Comparison of ENCODE assay signal across 7 mouse cellular contexts in genomic region chr7:68128271-68128674, GRCm38 (mm10).
A peak's percentile ranks its signal among the peaks of the same experiment; 100 is the strongest.
DNase-seq lines count a peak whose midpoint lies in the region; ATAC-seq and TF ChIP-seq lines count a peak whose summit lies in the region.

No protein-coding gene starts in this region.

- H3K9me3 ChIP-seq in embryonic facial prominence, embryonic 11.5 days (replicated peaks; ENCODE audit: control insufficient read depth, low read length), result no peaks in the 10 kb centered on the region
- H3K9me3 ChIP-seq in intestine, embryonic 14.5 days (ENCODE audit: control insufficient read depth, low read length), result no peaks in the 10 kb centered on the region
- H3K9me3 ChIP-seq in midbrain, embryonic 16.5 days (replicated peaks; ENCODE audit: control insufficient read depth, low read length, poor library complexity, severe bottlenecking), result no peaks in the 10 kb centered on the region

- peak overlapping the region; percentile 69 for H3K27ac ChIP-seq in testis, adult 2 months (ENCODE audit: control insufficient read depth, insufficient read depth, low read depth, low read length)
- 0 out of 2 replicates have a peak overlapping the region, but pooled peaks have one; percentile 35 for H3K27ac ChIP-seq in embryonic facial prominence, embryonic 11.5 days (replicated peaks; ENCODE audit: low read depth, low read length)
- no peak overlapping the region for H3K27ac ChIP-seq in intestine, embryonic 14.5 days (ENCODE audit: low read depth)
- H3K27ac ChIP-seq in midbrain, embryonic 16.5 days (ENCODE audit: low read length), result peak overlapping the region; percentile 97

- no peaks in the 10 kb centered on the region for H3K36me3 ChIP-seq in testis, adult 2 months (ENCODE audit: control insufficient read depth, insufficient read depth, low read length)
- H3K36me3 ChIP-seq in embryonic facial prominence, embryonic 11.5 days (replicated peaks; ENCODE audit: control insufficient read depth, insufficient read depth, low read depth, low read length), result no peaks in the 10 kb centered on the region
- H3K36me3 ChIP-seq in intestine, embryonic 14.5 days (ENCODE audit: control insufficient read depth, insufficient read depth, low read length), result no peaks in the 10 kb centered on the region
- H3K36me3 ChIP-seq in midbrain, embryonic 16.5 days (ENCODE audit: control insufficient read depth, insufficient read depth, low read length), result no peaks in the 10 kb centered on the region

- H3K27me3 ChIP-seq in testis, adult 2 months (ENCODE audit: control insufficient read depth, insufficient read depth, low read length), result no peaks in the 10 kb centered on the region
- H3K27me3 ChIP-seq in embryonic facial prominence, embryonic 11.5 days (ENCODE audit: control insufficient read depth, insufficient read depth, low read length), result no peaks in the 10 kb centered on the region
- H3K27me3 ChIP-seq in intestine, embryonic 14.5 days (replicated peaks; ENCODE audit: control insufficient read depth, insufficient read depth, low read length), result no peaks in the 10 kb centered on the region
- H3K27me3 ChIP-seq in midbrain, embryonic 16.5 days (ENCODE audit: control insufficient read depth, insufficient read depth, low read depth, low read length), result no peaks in the 10 kb centered on the region

- WGBS in embryonic facial prominence, embryonic 11.5 days, result 14% methylated on average over 7 of the region's 7 CpGs
- WGBS in intestine, embryonic 14.5 days, result 9% methylated on average over 7 of the region's 7 CpGs
- 9% methylated on average over 7 of the region's 7 CpGs for WGBS in midbrain, embryonic 16.5 days

- H3K4me2 ChIP-seq in embryonic facial prominence, embryonic 11.5 days (ENCODE audit: low read depth, low read length), result peak overlapping the region; percentile 73
- H3K4me2 ChIP-seq in intestine, embryonic 14.5 days (ENCODE audit: low read length), result peak overlapping the region; percentile 97
- peak overlapping the region; percentile 70 for H3K4me2 ChIP-seq in midbrain, embryonic 16.5 days (ENCODE audit: low read length)

- no peak for ATAC-seq in embryonic facial prominence, embryonic 11.5 days (replicated peaks; ENCODE audit: insufficient number of reproducible peaks, low FRiP score, low TSS enrichment, low read depth)
- no peak for ATAC-seq in intestine, embryonic 14.5 days (replicated peaks; ENCODE audit: low FRiP score, low TSS enrichment, low read depth)
- ATAC-seq in midbrain, embryonic 16.5 days, result peak; percentile 20; the same call in 1 of the 2 replicates
- no peak for ATAC-seq in inflammation-experienced regulatory T-cells, adult 6 months

- no peak for TF ChIP-seq CTCF in testis, adult 2 months (IDR thresholded peaks at IDR 0.05; ENCODE audit: control insufficient read depth, insufficient read depth, insufficient replicate concordance, low read depth, low read length)

- no peak for TF ChIP-seq POLR2A in testis, adult 2 months (IDR thresholded peaks at IDR 0.05; ENCODE audit: control insufficient read depth, low read depth, low read length)

- no peak overlapping the region for H3K4me3 ChIP-seq in testis, adult 2 months (ENCODE audit: control insufficient read depth, low read depth, low read length)
- no peak overlapping the region; the same call in 1 of the 2 replicates for H3K4me3 ChIP-seq in embryonic facial prominence, embryonic 11.5 days (ENCODE audit: low read depth, low read length)
- H3K4me3 ChIP-seq in intestine, embryonic 14.5 days (ENCODE audit: low read depth, low read length), result peak overlapping the region; percentile 62
- H3K4me3 ChIP-seq in midbrain, embryonic 16.5 days (ENCODE audit: low read depth, low read length), result peak overlapping the region; percentile 55

- peaks cover 8% of the 10 kb centered on the region for H3K4me1 ChIP-seq in testis, adult 2 months (ENCODE audit: control insufficient read depth, insufficient read depth, low read length)
- H3K4me1 ChIP-seq in embryonic facial prominence, embryonic 11.5 days (ENCODE audit: control insufficient read depth, insufficient read depth, low read length), result peaks cover 5% of the 10 kb centered on the region
- peaks cover 16% of the 10 kb centered on the region for H3K4me1 ChIP-seq in intestine, embryonic 14.5 days (replicated peaks; ENCODE audit: control insufficient read depth, insufficient read depth, low read length)
- peaks cover 32% of the 10 kb centered on the region for H3K4me1 ChIP-seq in midbrain, embryonic 16.5 days (ENCODE audit: control insufficient read depth, insufficient read depth, low read length)

- DNase-seq in testis, postnatal 14 days (ENCODE audit: low spot score), result no peak
- no peak for DNase-seq in embryonic facial prominence, embryonic 11.5 days (ENCODE audit: low spot score)
- DNase-seq in intestine, embryonic 14.5 days (ENCODE audit: low spot score), result no peak
- no peak for DNase-seq in B cell, adult 2 months

- no peak overlapping the region for H3K9ac ChIP-seq in embryonic facial prominence, embryonic 11.5 days (replicated peaks; ENCODE audit: low read length)
- H3K9ac ChIP-seq in intestine, embryonic 14.5 days (ENCODE audit: low read length), result peak overlapping the region; percentile 53; the same call in 1 of the 2 replicates
- peak overlapping the region; percentile 72 for H3K9ac ChIP-seq in midbrain, embryonic 16.5 days (ENCODE audit: low read depth, low read length)

Comparison
In these comparisons a context has a peak if more than half of its experiments do, and no peak if none do; other contexts are left out.
1. H3K4me3 ChIP-seq: peak in intestine, embryonic 14.5 days (single experiment) and midbrain, embryonic 16.5 days (single experiment); none in testis, adult 2 months (single experiment) and embryonic facial prominence, embryonic 11.5 days (single experiment).
2. Peak in every context shown above with its lines, with median percentiles within 50 percentile points of each other: H3K4me2 ChIP-seq.